Mouse (Mus musculus) hindbrain, embryonic 16.5 days (tissue): ENCODE data around the gene Tenm4. TPM values are rescaled to one million over a fixed set of nuclear protein-coding genes. Genes with fewer than 3 reads are reported as not detected.

ENCODE experiments used
- ATAC-seq: fragments of 200-750 bp; cut with Nextera tagmentation; 2 replicates; pipeline ENCODE4 v1.8.0; 2017; ENCODE audit warnings: moderate TSS enrichment, moderate library complexity
- H3K27ac ChIP-seq: fragments of 300-500 bp; sonication (generic); 2 replicates; pipeline ENCODE4 v1.5.1; 2014; ENCODE audit warnings: low read depth, mild to moderate bottlenecking, control low read depth, low read length, moderate library complexity
- H3K27me3 ChIP-seq: fragments of 300-500 bp; sonication (generic); replicated peaks from 2 replicates; pipeline ENCODE4 v1.6.1; 2014; ENCODE audit warnings: low read length; ENCODE audit not compliant: control insufficient read depth, insufficient read depth
- H3K36me3 ChIP-seq: fragments of 300-500 bp; sonication (generic); 2 replicates; pipeline ENCODE4 v1.6.1; 2014; ENCODE audit warnings: mild to moderate bottlenecking, low read length, moderate library complexity, mixed read lengths; ENCODE audit not compliant: control insufficient read depth, insufficient read depth
- H3K4me1 ChIP-seq: fragments of 300-500 bp; sonication (generic); 2 replicates; pipeline ENCODE4 v1.6.1; 2014; ENCODE audit warnings: low read depth, low read length; ENCODE audit not compliant: control insufficient read depth, insufficient read depth
- H3K4me2 ChIP-seq: fragments of 300-500 bp; sonication (generic); 2 replicates; pipeline ENCODE4 v1.6.1; 2014; ENCODE audit warnings: mild to moderate bottlenecking, low read length, control low read depth, moderate library complexity
- H3K4me3 ChIP-seq: fragments of 300-500 bp; sonication (generic); 2 replicates; pipeline ENCODE4 v1.5.1; 2014; ENCODE audit warnings: mild to moderate bottlenecking, low read length, control low read depth, moderate library complexity
- H3K9ac ChIP-seq: fragments of 300-500 bp; sonication (generic); 2 replicates; pipeline ENCODE4 v1.6.1; 2014; ENCODE audit warnings: low read depth, mild to moderate bottlenecking, control low read depth, low read length, moderate library complexity
- H3K9me3 ChIP-seq: fragments of 300-500 bp; sonication (generic); 2 replicates; pipeline ENCODE4 v1.6.1; 2014; ENCODE audit warnings: mild to moderate bottlenecking, low read length, moderate library complexity; ENCODE audit not compliant: control insufficient read depth
- WGBS: fragments of 180-500 bp; shearing (Covaris S2); extraction: QIAGEN DNeasy Blood & Tissue Kit; methylation state at CpG from one replicate; pipeline ENCODE4 v1.1.7; 2014; 5-methylcytosine and 5-hydroxymethylcytosine counted together
- polyA plus RNA-seq: library from polyadenylated mRNA; unstranded; fragments of >200 nt; fragmentation: Nextera tagmentation; extraction: Ambion mirVana; gene quantifications from 2 replicates; pipeline ENCODE4 v1.2.1, GENCODE M21; 2015

Tenm4 gene
- polyA plus RNA-seq, 1 experiment from 2014 or later, result 32.4 TPM

DNA sequence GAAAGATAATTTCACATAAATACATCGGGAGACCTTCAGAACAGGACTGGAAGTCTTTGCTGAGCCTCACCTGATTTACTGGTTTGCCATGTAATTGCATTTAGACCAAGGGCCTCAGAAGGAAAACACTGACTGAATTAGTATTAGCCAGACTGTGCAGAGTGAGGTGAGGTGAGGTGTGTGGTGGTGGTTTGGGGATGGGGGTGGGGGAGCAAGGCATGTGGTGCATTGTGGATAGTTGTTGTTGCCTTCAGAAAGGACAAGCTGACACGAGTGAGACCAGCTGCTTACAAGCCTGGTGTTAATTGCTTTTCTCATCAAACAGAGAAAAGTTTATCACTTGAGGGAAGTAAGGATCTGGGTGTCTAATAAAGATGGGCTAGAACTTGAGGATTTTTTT lies 664.3 kb downstream of the Tenm4 start:
- Histone ChIP-seq H3K27me3 (no peaks in the 10 kb centered on the region), H3K27ac (no peak overlapping the region), H3K9me3 (no peaks in the 10 kb centered on the region), H3K4me2 (no peak overlapping the region), H3K9ac (no peak overlapping the region), H3K4me1 (peaks cover 16% of the 10 kb centered on the region), H3K4me3 (no peak overlapping the region), H3K36me3 (peaks cover 5% of the 10 kb centered on the region; the same call in 1 of the 2 replicates)
- 26% methylated on average over 2 of the region's 2 CpGs for WGBS
- no peak for ATAC-seq

DNA sequence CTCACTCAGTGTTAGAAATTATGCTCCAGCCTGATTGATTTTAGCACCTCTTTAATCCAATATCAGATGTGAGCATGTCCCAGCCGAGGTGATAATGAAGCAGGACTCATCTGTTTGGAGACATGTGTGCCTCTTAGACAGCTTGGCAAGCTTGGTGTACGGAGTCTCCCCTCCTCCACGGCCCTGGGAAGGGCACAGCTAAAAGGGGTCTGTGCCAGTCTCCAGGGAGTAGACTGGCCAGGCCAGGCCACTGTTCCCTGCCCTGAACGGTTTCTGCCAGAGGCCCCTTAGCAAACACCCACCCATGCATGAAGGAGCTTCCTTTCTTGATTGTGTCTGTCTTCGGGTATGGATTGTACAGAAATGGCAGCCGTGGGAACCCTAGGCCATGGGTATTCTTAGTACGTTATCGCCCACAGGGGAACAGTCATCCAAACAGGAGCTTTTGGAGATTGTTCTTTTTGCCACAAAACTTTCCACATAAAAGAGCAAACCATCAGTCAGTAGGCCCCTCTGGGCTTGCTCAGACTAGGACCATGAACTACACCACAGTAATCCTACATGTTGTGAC lies 667.3 kb downstream of the Tenm4 start:
- Histone ChIP-seq H3K4me3 (no peak overlapping the region), H3K9me3 (no peaks in the 10 kb centered on the region), H3K27me3 (no peaks in the 10 kb centered on the region), H3K27ac (no peak overlapping the region), H3K4me1 (0 out of 2 replicates have a peak, but pooled peaks cover 2% of the 10 kb centered on the region), H3K9ac (no peak overlapping the region), H3K4me2 (no peak overlapping the region), H3K36me3 (peaks cover 5% of the 10 kb centered on the region; the same call in 1 of the 2 replicates)
- ATAC-seq, result peak; percentile 62; the same call in 1 of the 2 replicates
- 49% methylated on average over 8 of the region's 8 CpGs for WGBS

DNA sequence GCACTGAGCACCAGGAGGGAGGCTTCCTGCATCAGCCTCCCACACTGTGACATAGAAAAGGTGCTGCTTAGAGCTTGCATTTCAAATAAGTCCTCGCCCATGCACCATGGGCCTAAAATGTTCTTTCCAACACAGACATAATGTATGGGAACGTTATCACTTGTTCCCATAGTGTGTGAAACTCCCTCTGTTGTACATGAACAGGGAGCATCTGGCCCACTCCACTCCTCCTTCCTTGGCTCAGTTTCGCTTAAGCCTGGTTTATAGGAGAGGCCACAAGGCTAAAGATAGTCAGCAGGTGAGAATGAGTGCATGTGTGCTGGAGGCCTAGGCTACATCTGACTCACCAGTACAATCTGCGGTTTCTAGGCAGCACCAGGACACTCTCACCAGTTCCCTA lies 667.9 kb downstream of the Tenm4 start:
- no peaks in the 10 kb centered on the region for H3K27me3 ChIP-seq
- no peak overlapping the region for H3K27ac ChIP-seq
- H3K36me3 ChIP-seq, result peaks cover 5% of the 10 kb centered on the region; the same call in 1 of the 2 replicates
- WGBS, result 92% methylated on average over 4 of the region's 4 CpGs
- no peak overlapping the region for H3K4me3 ChIP-seq
- no peak for ATAC-seq
- H3K4me1 ChIP-seq, result 0 out of 2 replicates have a peak, but pooled peaks cover 2% of the 10 kb centered on the region
- H3K9ac ChIP-seq, result no peak overlapping the region
- no peak overlapping the region for H3K4me2 ChIP-seq
- no peaks in the 10 kb centered on the region for H3K9me3 ChIP-seq

DNA sequence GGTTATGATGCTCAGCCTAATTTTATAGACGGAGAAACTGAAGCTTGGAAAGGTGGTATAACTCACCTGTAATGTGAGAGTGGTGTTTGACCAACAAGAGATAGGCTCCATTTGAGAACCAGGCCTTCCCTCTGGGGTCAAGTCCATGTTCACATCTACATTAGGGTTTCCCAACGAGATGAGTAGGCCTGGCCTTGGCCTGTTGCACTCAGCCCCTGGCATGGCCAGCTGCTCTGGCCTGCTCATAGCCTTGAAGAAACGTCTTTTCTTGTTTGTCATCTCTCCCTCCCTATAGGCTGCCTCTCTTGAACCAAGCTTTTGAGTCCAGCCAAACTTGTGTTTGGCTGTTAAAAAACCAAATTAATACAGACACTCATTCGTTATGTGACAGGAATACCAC lies 668.5 kb downstream of the Tenm4 start:
- Histone ChIP-seq H3K9ac (no peak overlapping the region), H3K27ac (no peak overlapping the region), H3K27me3 (no peaks in the 10 kb centered on the region), H3K36me3 (peaks cover 5% of the 10 kb centered on the region; the same call in 1 of the 2 replicates), H3K4me3 (no peak overlapping the region), H3K9me3 (no peaks in the 10 kb centered on the region), H3K4me1 (peaks cover 5% of the 10 kb centered on the region; the same call in 1 of the 2 replicates), H3K4me2 (no peak overlapping the region)
- no peak for ATAC-seq
- WGBS, result 81% methylated on average over 4 of the region's 4 CpGs

DNA sequence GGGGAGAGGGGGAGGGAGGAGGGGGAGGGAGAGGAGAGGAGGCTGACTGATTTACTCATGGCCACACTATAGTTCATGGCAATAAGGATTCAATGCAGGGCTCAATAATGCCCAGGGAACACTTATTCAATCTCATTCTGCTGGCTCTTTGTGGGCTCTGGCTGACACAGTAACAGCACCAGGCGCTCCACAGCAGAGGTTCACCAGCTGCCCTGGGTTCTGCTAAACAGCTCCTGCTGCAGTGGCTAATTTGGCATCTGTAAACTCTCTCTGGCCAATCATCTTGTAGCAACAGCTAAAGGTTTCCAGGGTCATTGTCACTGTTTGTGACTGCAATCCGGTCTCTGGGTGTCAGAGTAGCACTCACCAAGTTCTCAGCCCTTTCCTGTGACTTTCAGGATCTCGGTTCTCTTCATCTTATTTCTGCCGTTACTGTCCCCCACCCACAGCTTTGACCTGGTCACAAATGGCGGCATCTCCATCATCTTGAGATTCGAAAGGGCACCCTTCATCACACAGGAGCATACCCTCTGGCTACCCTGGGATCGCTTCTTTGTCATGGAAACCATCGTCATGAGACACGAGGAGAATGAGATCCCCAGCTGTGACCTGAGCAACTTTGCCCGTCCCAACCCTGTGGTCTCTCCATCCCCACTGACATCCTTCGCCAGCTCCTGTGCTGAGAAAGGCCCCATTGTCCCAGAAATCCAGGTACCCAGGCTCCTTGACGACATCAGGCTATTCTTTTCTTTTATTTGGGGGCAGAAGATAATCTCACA lies 671.6 kb downstream of the Tenm4 start:
- H3K9me3 ChIP-seq, result no peaks in the 10 kb centered on the region
- no peak overlapping the region for H3K27ac ChIP-seq
- 37% methylated on average over 12 of the region's 12 CpGs for WGBS
- H3K4me3 ChIP-seq, result no peak overlapping the region
- no peak overlapping the region for H3K4me2 ChIP-seq
- peaks cover 1% of the 10 kb centered on the region; the same call in 1 of the 2 replicates for H3K36me3 ChIP-seq
- H3K27me3 ChIP-seq, result no peaks in the 10 kb centered on the region
- no peak for ATAC-seq
- peaks cover 5% of the 10 kb centered on the region; the same call in 1 of the 2 replicates for H3K4me1 ChIP-seq
- H3K9ac ChIP-seq, result no peak overlapping the region

DNA sequence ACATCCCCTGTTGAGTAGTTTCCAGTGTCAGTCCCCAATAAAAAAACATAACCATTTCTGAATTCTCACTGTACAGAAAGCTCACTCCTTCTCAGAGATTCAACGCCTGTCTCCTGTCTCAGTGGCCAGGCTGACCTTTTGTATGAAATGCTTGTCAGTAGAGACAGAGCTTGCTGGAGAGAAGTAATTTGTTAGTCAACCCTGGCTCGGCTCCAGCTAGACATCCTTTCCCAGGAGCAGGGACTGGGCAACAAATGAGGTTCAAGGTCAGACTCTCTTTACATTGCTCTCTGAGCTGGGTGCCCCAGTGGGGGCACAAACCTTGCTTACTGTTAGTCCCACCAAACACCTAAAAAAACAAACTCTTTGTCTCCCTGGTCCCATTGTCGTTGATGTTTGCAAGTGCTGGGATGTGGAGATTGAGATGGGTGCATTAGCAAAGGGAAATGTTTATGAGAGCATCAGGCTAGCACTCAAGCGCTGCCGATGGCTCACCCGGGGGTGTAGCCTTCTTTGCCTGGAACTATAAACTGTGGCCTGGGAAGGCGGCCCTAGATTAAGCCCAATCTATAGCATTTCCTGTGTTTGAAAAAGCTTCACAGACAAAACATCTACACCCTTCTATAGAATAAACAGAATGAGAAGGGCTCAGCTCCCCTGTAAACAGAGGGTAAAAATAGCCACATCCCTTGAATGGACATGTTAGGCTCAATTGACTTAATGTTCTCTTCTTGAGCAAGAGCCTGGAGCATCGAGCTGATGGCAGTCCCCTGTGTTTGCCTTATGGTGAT lies 673.3 kb downstream of the Tenm4 start:
- WGBS, result 63% methylated on average over 8 of the region's 8 CpGs
- no peak overlapping the region for H3K9ac ChIP-seq
- ATAC-seq, result no peak
- H3K27me3 ChIP-seq, result no peaks in the 10 kb centered on the region
- H3K4me3 ChIP-seq, result no peak overlapping the region
- H3K4me2 ChIP-seq, result no peak overlapping the region
- H3K36me3 ChIP-seq, result no peaks in the 10 kb centered on the region
- H3K9me3 ChIP-seq, result no peaks in the 10 kb centered on the region
- H3K27ac ChIP-seq, result no peak overlapping the region
- H3K4me1 ChIP-seq, result peaks cover 5% of the 10 kb centered on the region; the same call in 1 of the 2 replicates

DNA sequence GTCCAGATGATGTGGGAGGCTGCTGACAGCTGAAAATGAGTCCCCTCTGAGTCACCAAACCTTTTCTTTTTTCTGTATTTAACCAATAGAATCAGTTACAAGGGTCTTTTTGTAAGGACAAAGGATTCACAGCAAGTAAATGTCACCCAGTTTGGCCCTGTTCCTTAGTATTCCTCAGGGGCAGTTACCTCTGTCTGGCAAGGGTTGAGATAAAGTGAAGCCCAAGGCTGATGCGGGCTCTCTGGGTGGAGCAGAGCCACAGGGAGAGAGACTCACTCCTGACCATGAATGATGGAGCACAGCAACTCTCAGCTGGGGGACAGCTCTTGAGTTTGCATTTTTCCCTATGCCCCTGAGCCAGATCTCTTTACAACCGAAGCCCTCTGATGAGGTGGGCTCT lies 681.7 kb downstream of the Tenm4 start:
- 76% methylated on average over 2 of the region's 2 CpGs for WGBS
- Histone ChIP-seq H3K4me2 (no peak overlapping the region), H3K9ac (no peak overlapping the region), H3K27ac (no peak overlapping the region), H3K27me3 (no peaks in the 10 kb centered on the region), H3K4me1 (no peaks in the 10 kb centered on the region), H3K36me3 (no peaks in the 10 kb centered on the region), H3K9me3 (no peaks in the 10 kb centered on the region), H3K4me3 (no peak overlapping the region)
- no peak for ATAC-seq

DNA sequence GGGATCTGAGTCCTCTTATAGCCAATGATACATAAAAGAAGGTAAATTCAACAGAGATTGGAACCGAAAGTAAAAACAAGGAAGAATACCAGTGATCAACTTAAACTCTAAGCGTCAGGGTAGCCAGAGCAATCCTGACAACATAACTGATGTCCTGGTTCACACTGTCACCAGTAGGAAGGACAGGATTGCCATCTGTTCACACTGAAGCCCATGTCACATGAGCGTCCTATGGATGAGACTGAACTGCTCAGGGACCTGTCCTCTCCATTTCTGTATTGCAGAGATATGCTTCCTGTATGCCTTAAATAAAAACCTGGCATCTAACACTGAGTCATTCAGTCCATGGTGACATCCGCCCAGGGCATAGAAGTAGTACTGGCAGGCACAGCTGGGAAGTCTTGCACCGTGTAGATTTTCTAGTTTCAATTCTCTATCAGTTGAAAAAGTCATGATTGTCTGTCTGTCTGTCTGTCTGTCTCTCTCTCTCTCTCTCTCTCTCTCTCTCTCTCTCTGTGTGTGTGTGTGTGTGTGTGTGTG lies 684.9 kb downstream of the Tenm4 start:
- Histone ChIP-seq H3K4me2 (no peak overlapping the region), H3K27me3 (no peaks in the 10 kb centered on the region), H3K36me3 (no peaks in the 10 kb centered on the region), H3K4me3 (no peak overlapping the region), H3K4me1 (no peaks in the 10 kb centered on the region), H3K27ac (no peak overlapping the region), H3K9me3 (no peaks in the 10 kb centered on the region), H3K9ac (no peak overlapping the region)
- 81% methylated on average over 5 of the region's 5 CpGs for WGBS
- no peak for ATAC-seq

DNA sequence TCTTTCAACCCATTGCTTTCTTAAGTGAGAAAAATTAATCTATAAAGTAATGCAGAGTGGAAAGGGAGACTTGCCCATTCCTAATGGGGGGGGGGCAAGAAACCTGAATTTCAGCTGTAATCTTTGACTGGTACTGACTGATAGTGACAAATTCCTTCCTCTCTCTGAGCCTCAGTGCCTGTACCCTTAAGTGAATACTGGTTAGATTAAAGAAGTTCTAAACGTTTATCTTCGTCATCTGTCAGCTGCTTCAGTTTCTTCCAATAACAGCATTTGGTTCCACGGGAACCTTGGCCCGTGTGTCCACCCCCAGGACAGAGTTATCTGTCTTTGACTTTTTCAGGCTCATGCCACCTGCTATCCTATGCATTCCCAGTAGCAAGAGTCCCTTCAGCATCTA lies 685.5 kb downstream of the Tenm4 start:
- H3K27ac ChIP-seq, result no peak overlapping the region
- no peak overlapping the region for H3K4me2 ChIP-seq
- no peak overlapping the region for H3K4me3 ChIP-seq
- no peaks in the 10 kb centered on the region for H3K36me3 ChIP-seq
- no peaks in the 10 kb centered on the region for H3K4me1 ChIP-seq
- no peak for ATAC-seq
- H3K9ac ChIP-seq, result no peak overlapping the region
- H3K27me3 ChIP-seq, result no peaks in the 10 kb centered on the region
- no peaks in the 10 kb centered on the region for H3K9me3 ChIP-seq
- 79% methylated on average over 4 of the region's 4 CpGs for WGBS
